Mouse (Mus musculus): ENCODE results near the gene Nppa.

The Nppa gene

DNA sequence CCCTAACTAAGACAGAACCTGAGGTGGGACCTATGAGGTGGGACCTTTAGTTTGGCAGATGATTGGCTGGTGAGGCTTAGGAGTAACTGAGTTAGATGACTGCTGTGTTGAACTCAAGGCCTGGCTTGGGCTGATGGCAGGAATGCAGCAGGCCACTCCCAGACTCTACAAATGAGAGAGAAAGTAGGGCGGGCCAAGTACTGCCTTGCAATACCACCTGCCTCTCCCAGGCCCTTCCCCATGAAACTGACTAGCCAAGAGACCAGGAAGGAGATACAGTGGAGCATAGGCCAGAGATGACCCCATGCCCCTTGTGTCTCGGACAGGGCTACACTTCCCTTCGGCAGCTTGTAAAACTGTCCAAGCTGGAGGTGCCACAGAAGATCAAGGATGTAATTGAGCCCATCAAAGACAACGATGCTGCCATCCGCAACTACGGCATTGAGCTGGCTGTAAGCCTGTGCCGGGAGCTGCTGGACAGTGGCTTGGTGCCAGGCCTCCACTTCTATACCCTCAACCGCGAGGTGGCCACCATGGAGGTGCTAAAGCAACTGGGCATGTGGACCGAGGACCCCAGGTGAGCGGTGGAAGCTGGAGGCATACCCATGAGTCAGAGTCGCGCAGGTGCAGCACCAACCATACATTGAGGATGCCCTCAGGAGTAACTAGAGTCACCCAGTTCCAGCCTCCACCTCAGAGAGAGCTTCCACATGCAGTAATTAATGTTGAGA, 50.7 kb downstream of the Nppa start:
- DNase-seq (ENCODE audit: low read depth, low spot score): no peak

Data from telencephalon, adult 2 months (tissue).